Mouse (Mus musculus) lung, adult 2 months (tissue): Measurements from ENCODE around the gene Sfmbt1.

Experiments used
- CTCF ChIP-seq: fragments of 200-500 bp; IDR thresholded peaks from 2 replicates; pipeline ENCODE4 v1.5.1; 2011; ENCODE audit warnings: mild to moderate bottlenecking, low read length, control low read depth; ENCODE audit not compliant: insufficient read depth
- POLR2A ChIP-seq: fragments of 200-500 bp; IDR thresholded peaks from 2 replicates; pipeline ENCODE4 v1.6.1; 2011; ENCODE audit warnings: low read depth, mild to moderate bottlenecking, control low read depth, low read length, borderline replicate concordance; ENCODE audit errors: extremely low read depth

GRCm38 (mm10) chr14:30682131-30682530, 32.5 kb upstream of the Sfmbt1 start:
- no peak for TF ChIP-seq POLR2A
- no peak for TF ChIP-seq CTCF
